Mouse (Mus musculus) embryonic stem cell, embryonic (primary cell): ENCODE data around the gene Aldh16a1.

Source experiments
- CTCF ChIA-PET, 4 experiments: fragments of 300-600 bp in 2 of 4; fragments of 350-600 bp in 2 of 4; sonication (Branson Sonifier 250); formaldehyde crosslinking; loops; one replicate each; lab custom pipeline; 2022; ENCODE audit warnings: inconsistent platforms in 2 of 4; lab: Charles Lee
- POLR2A ChIA-PET, 4 experiments: fragments of 300-600 bp in 2 of 4; fragments of 350-600 bp in 2 of 4; sonication (Branson Sonifier 250); formaldehyde crosslinking; loops; one replicate each; lab custom pipeline; 2022; ENCODE audit warnings: antibody characterized with exemption in 4 of 4, inconsistent platforms in 1 of 4; lab: Charles Lee

Aldh16a1 gene

GRCm38 (mm10) chr7:45126844-45127699, 27.3 kb downstream of the Aldh16a1 start:
- ChIA-PET CTCF (interaction anchor here in 1 of 4 experiments (0.5 to 1.1 kb wide), 2 partner anchors 9 to 76 kb away, joined by 3 read pairs; partner anchors contain the start of genes Flt3l and Gm45713), POLR2A (interaction anchor here in 3 of 4 experiments (0.5 to 16.5 kb wide), 59 partner anchors 7 to 424 kb away, joined by 3 to 596 read pairs (median 5); partner anchors contain the start of genes Aldh16a1 (in 3 of the 3), Pih1d1 (in 3 of the 3), Prmt1 (in 3 of the 3) and Fcgrt (in 2 of the 3))

- ChIA-PET CTCF (interaction anchor here in 2 of 4 experiments (0.5 to 0.6 kb wide), 2 partner anchors 76 to 135 kb away, joined by 3 read pairs; no protein-coding TSS in a partner anchor), POLR2A (interaction anchor here (0.5 to 16.5 kb wide), 66 partner anchors 8 to 770 kb away, joined by 3 to 596 read pairs (median 5); partner anchors contain the start of genes Aldh16a1 (in 3 of the 4), Fcgrt (in 3 of the 4), Flt3l (in 3 of the 4) and Gm45713 (in 3 of the 4))
Observed at GRCm38 (mm10) chr7:45126147-45126843, 28.1 kb downstream of the Aldh16a1 start.

GRCm38 (mm10) chr7:45125649-45126048, 28.7 kb downstream of the Aldh16a1 start:
- POLR2A ChIA-PET: interaction anchor here (0.6 to 16.5 kb wide), 78 partner anchors 8 to 771 kb away, joined by 3 to 596 read pairs (median 4); partner anchors contain the start of genes Aldh16a1 (in 3 of the 4), Fcgrt (in 3 of the 4), Flt3l (in 3 of the 4) and Gm45713 (in 3 of the 4)
- CTCF ChIA-PET: interaction anchor here in 3 of 4 experiments (0.6 to 1.5 kb wide), 4 partner anchors 11 to 134 kb away, joined by 3 to 5 read pairs (median 4); partner anchors contain the start of genes Flt3l (in 1 of the 3) and Gm45713 (in 1 of the 3)

GRCm38 (mm10) chr7:45125144-45125600, 29.2 kb downstream of the Aldh16a1 start:
- POLR2A ChIA-PET: interaction anchor here (0.6 to 16.5 kb wide), 75 partner anchors 7 to 592 kb away, joined by 3 to 596 read pairs (median 4); partner anchors contain the start of genes Aldh16a1 (in 3 of the 4), Fcgrt (in 3 of the 4), Flt3l (in 3 of the 4) and Gm45713 (in 3 of the 4)

GRCm38 (mm10) chr7:45124224-45125143, 29.9 kb downstream of the Aldh16a1 start, which contains the start of gene Rps11:
Gene Rps11 (minus strand): TSS chr7:45124439.
- POLR2A ChIA-PET: interaction anchor here (0.6 to 16.5 kb wide), 98 partner anchors 7 to 593 kb away, joined by 3 to 596 read pairs (median 4); partner anchors contain the start of genes Aldh16a1 (in 3 of the 4), Fcgrt (in 3 of the 4), Flt3l (in 3 of the 4) and Gm45713 (in 3 of the 4)
- CTCF ChIA-PET: interaction anchor here in 2 of 4 experiments (1.0 to 1.5 kb wide), 4 partner anchors 12 to 74 kb away, joined by 3 to 5 read pairs (median 4); partner anchors contain the start of genes Flt3l (in 1 of the 2) and Gm45713 (in 1 of the 2)

More at GRCm38 (mm10) chr7:45125144-45125600, 29.2 kb downstream of the Aldh16a1 start:
- CTCF ChIA-PET: interaction anchor here in 3 of 4 experiments (0.6 to 1.5 kb wide), 6 partner anchors 11 to 134 kb away, joined by 3 to 5 read pairs (median 4); partner anchors contain the start of genes Flt3l (in 1 of the 3) and Gm45713 (in 1 of the 3)

- CTCF ChIA-PET: no interaction called here
- POLR2A ChIA-PET: interaction anchor here (0.7 to 16.5 kb wide), 44 partner anchors 9 to 337 kb away, joined by 3 to 596 read pairs (median 5); partner anchors contain the start of genes Fcgrt (in 3 of the 4), Akt1s1 (in 2 of the 4), Aldh16a1 (in 2 of the 4) and Flt3l (in 2 of the 4)
Observed at GRCm38 (mm10) chr7:45123186-45123570, 31.2 kb downstream of the Aldh16a1 start.

- POLR2A ChIA-PET: interaction anchor here (0.6 to 16.5 kb wide), 36 partner anchors 7 to 520 kb away, joined by 3 to 596 read pairs (median 8); partner anchors contain the start of genes Fcgrt (in 3 of the 4), Flt3l (in 3 of the 4), Gm45713 (in 3 of the 4) and Akt1s1 (in 2 of the 4)
Observed at GRCm38 (mm10) chr7:45122561-45123185, 31.7 kb downstream of the Aldh16a1 start.

GRCm38 (mm10) chr7:45121966-45122365, 32.4 kb downstream of the Aldh16a1 start:
- CTCF ChIA-PET: interaction anchor here in 1 of 4 experiments (1.0 to 1.3 kb wide), 2 partner anchors 9 to 84 kb away, joined by 3 to 4 read pairs; no protein-coding TSS in a partner anchor
- POLR2A ChIA-PET: interaction anchor here (0.6 to 16.5 kb wide), 47 partner anchors 7 to 520 kb away, joined by 3 to 596 read pairs (median 6); partner anchors contain the start of genes Flt3l (in 3 of the 4), Gm45713 (in 3 of the 4), Rpl13a (in 3 of the 4) and Rras (in 3 of the 4)

More at GRCm38 (mm10) chr7:45122561-45123185, 31.7 kb downstream of the Aldh16a1 start:
- CTCF ChIA-PET: no interaction called here

GRCm38 (mm10) chr7:45121404-45121803, 33.0 kb downstream of the Aldh16a1 start:
- POLR2A ChIA-PET: interaction anchor here (0.6 to 16.5 kb wide), 59 partner anchors 8 to 746 kb away, joined by 3 to 596 read pairs (median 5); partner anchors contain the start of genes Flt3l (in 3 of the 4), Gm45713 (in 3 of the 4), Rpl13a (in 3 of the 4) and Rras (in 3 of the 4)

GRCm38 (mm10) chr7:45119780-45120709, 34.3 kb downstream of the Aldh16a1 start:
- ChIA-PET CTCF (interaction anchor here in 2 of 4 experiments (0.8 to 1.3 kb wide), 3 partner anchors 17 to 82 kb away, joined by 3 to 4 read pairs (median 3); no protein-coding TSS in a partner anchor), POLR2A (interaction anchor here (0.6 to 16.5 kb wide), 58 partner anchors 9 to 523 kb away, joined by 3 to 596 read pairs (median 4); partner anchors contain the start of genes Fcgrt (in 3 of the 4), Rcn3 (in 3 of the 4), Rpl13a (in 3 of the 4) and Ppfia3 (in 2 of the 4))

More at GRCm38 (mm10) chr7:45121404-45121803, 33.0 kb downstream of the Aldh16a1 start:
- CTCF ChIA-PET: interaction anchor here in 1 of 4 experiments (1.0 to 1.3 kb wide), 2 partner anchors 9 to 83 kb away, joined by 3 to 4 read pairs; no protein-coding TSS in a partner anchor

GRCm38 (mm10) chr7:45118336-45118735, 36.0 kb downstream of the Aldh16a1 start:
- POLR2A ChIA-PET: interaction anchor here (0.6 to 16.5 kb wide), 34 partner anchors 7 to 579 kb away, joined by 3 to 596 read pairs (median 4); partner anchors contain the start of genes Fcgrt (in 3 of the 4), Rpl13a (in 3 of the 4), Rcn3 (in 2 of the 4) and Aldh16a1 (in 1 of the 4)
- CTCF ChIA-PET: interaction anchor here in 1 of 4 experiments (1.3 kb wide), 1 partner anchor 44 kb away, joined by 3 read pairs; no protein-coding TSS in a partner anchor

GRCm38 (mm10) chr7:45117566-45117965, 36.8 kb downstream of the Aldh16a1 start:
- POLR2A ChIA-PET: interaction anchor here (0.6 to 16.5 kb wide), 28 partner anchors 8 to 244 kb away, joined by 3 to 596 read pairs (median 5); partner anchors contain the start of genes Fcgrt (in 3 of the 4), Rpl13a (in 3 of the 4), Rcn3 (in 2 of the 4) and Ccdc155 (in 1 of the 4)
- CTCF ChIA-PET: no interaction called here

- CTCF ChIA-PET: interaction anchor here in 2 of 4 experiments (0.6 to 1.6 kb wide), 4 partner anchors 8 to 85 kb away, joined by 3 to 6 read pairs (median 4); partner anchors contain the start of genes Aldh16a1 (in 1 of the 2) and Pih1d1 (in 1 of the 2)
- POLR2A ChIA-PET: interaction anchor here (0.6 to 15.2 kb wide), 26 partner anchors 7 to 455 kb away, joined by 3 to 596 read pairs (median 4); partner anchors contain the start of genes Fcgrt (in 3 of the 4), Rps11 (in 3 of the 4), Aldh16a1 (in 2 of the 4) and Pih1d1 (in 2 of the 4)
Observed at GRCm38 (mm10) chr7:45113476-45113875, 40.9 kb downstream of the Aldh16a1 start.
